Mouse (Mus musculus): ENCODE results near the gene Rtn4. TPM values are rescaled to one million over a fixed set of nuclear protein-coding genes. Genes with fewer than 3 reads are reported as not detected.

Gene Rtn4
- total and polyA plus RNA-seq, 2 experiments = 38.7 to 156 TPM

- no peaks in the 10 kb centered on the region for H3K79me2 ChIP-seq (ENCODE audit: control insufficient read depth, insufficient read depth, low read length)
- WGBS = 88% methylated on average over 3 of the region's 3 CpGs
- DNase-seq (ENCODE audit: extremely low read depth, low read depth, low spot score) = no peak
- H3K27ac ChIP-seq (replicated peaks; ENCODE audit: insufficient read depth, low read depth, low read length) = no peak overlapping the region
- no peaks in the 10 kb centered on the region for H3K4me1 ChIP-seq (ENCODE audit: control insufficient read depth, insufficient read depth, low read length)
- no peaks in the 10 kb centered on the region for H3K27me3 ChIP-seq (ENCODE audit: control insufficient read depth, insufficient read depth, low read length)
- TF ChIP-seq CTCF (IDR thresholded peaks at IDR 0.05; ENCODE audit: low read depth, low read length) (no peak), POLR2A (IDR thresholded peaks at IDR 0.05; ENCODE audit: extremely low read depth, insufficient read depth, low read length) (no peak)
- H3K9ac ChIP-seq (ENCODE audit: low read depth, low read length) = no peak overlapping the region
- H3K4me3 ChIP-seq (ENCODE audit: insufficient read depth, low read depth, low read length) = no peak overlapping the region
- no peaks in the 10 kb centered on the region for H3K36me3 ChIP-seq (ENCODE audit: control insufficient read depth, insufficient read depth, low read length)
Measured at GRCm38 (mm10) chr11:29680771-29681170, 12.0 kb upstream of the Rtn4 start.

- no peaks in the 10 kb centered on the region for H3K27me3 ChIP-seq (ENCODE audit: control insufficient read depth, insufficient read depth, low read length)
- DNase-seq (ENCODE audit: extremely low read depth, low read depth, low spot score) = no peak
- H3K4me1 ChIP-seq (ENCODE audit: control insufficient read depth, insufficient read depth, low read length) = no peaks in the 10 kb centered on the region
- no peak overlapping the region for H3K9ac ChIP-seq (ENCODE audit: low read depth, low read length)
- no peak overlapping the region for H3K4me3 ChIP-seq (ENCODE audit: insufficient read depth, low read depth, low read length)
- H3K27ac ChIP-seq (replicated peaks; ENCODE audit: insufficient read depth, low read depth, low read length) = no peak overlapping the region
- H3K36me3 ChIP-seq (ENCODE audit: control insufficient read depth, insufficient read depth, low read length) = no peaks in the 10 kb centered on the region
- WGBS = 87% methylated on average over 2 of the region's 2 CpGs
- no peaks in the 10 kb centered on the region for H3K79me2 ChIP-seq (ENCODE audit: control insufficient read depth, insufficient read depth, low read length)
- TF ChIP-seq POLR2A (IDR thresholded peaks at IDR 0.05; ENCODE audit: extremely low read depth, insufficient read depth, low read length) = no peak
Measured at GRCm38 (mm10) chr11:29684272-29684671, 8.5 kb upstream of the Rtn4 start.

- TF ChIP-seq POLR2A (IDR thresholded peaks at IDR 0.05; ENCODE audit: extremely low read depth, insufficient read depth, low read length) (no peak), CTCF (IDR thresholded peaks at IDR 0.05; ENCODE audit: low read depth, low read length) (no peak)
- WGBS = 89% methylated on average over 2 of the region's 2 CpGs
- no peak overlapping the region for H3K27ac ChIP-seq (replicated peaks; ENCODE audit: insufficient read depth, low read depth, low read length)
- no peaks in the 10 kb centered on the region for H3K36me3 ChIP-seq (ENCODE audit: control insufficient read depth, insufficient read depth, low read length)
- DNase-seq (ENCODE audit: extremely low read depth, low read depth, low spot score) = no peak
- H3K4me1 ChIP-seq (ENCODE audit: control insufficient read depth, insufficient read depth, low read length) = no peaks in the 10 kb centered on the region
- H3K27me3 ChIP-seq (ENCODE audit: control insufficient read depth, insufficient read depth, low read length) = no peaks in the 10 kb centered on the region
- no peaks in the 10 kb centered on the region for H3K79me2 ChIP-seq (ENCODE audit: control insufficient read depth, insufficient read depth, low read length)
- no peak overlapping the region for H3K4me3 ChIP-seq (ENCODE audit: insufficient read depth, low read depth, low read length)
- no peak overlapping the region for H3K9ac ChIP-seq (ENCODE audit: low read depth, low read length)
Measured at GRCm38 (mm10) chr11:29686176-29686575, 6.6 kb upstream of the Rtn4 start.

GRCm38 (mm10) chr11:29691556-29691955, 1.2 kb upstream of the Rtn4 start:
- Histone ChIP-seq H3K27ac (replicated peaks; ENCODE audit: insufficient read depth, low read depth, low read length) (no peak overlapping the region), H3K4me3 (ENCODE audit: insufficient read depth, low read depth, low read length) (no peak overlapping the region), H3K27me3 (ENCODE audit: control insufficient read depth, insufficient read depth, low read length) (no peaks in the 10 kb centered on the region), H3K4me1 (ENCODE audit: control insufficient read depth, insufficient read depth, low read length) (no peaks in the 10 kb centered on the region), H3K9ac (ENCODE audit: low read depth, low read length) (no peak overlapping the region), H3K36me3 (ENCODE audit: control insufficient read depth, insufficient read depth, low read length) (no peaks in the 10 kb centered on the region), H3K79me2 (ENCODE audit: control insufficient read depth, insufficient read depth, low read length) (no peaks in the 10 kb centered on the region)
- no peak for DNase-seq (ENCODE audit: extremely low read depth, low read depth, low spot score)
- 76% methylated on average over 1 of the region's 1 CpGs for WGBS
- TF ChIP-seq CTCF (IDR thresholded peaks at IDR 0.05; ENCODE audit: low read depth, low read length) = no peak
- no peak for TF ChIP-seq POLR2A (IDR thresholded peaks at IDR 0.05; ENCODE audit: extremely low read depth, insufficient read depth, low read length)

- H3K4me1 ChIP-seq (ENCODE audit: control insufficient read depth, insufficient read depth, low read length) = no peaks in the 10 kb centered on the region
- no peak overlapping the region for H3K27ac ChIP-seq (replicated peaks; ENCODE audit: insufficient read depth, low read depth, low read length)
- TF ChIP-seq CTCF (IDR thresholded peaks at IDR 0.05; ENCODE audit: low read depth, low read length) = no peak; the same call in 1 of the 2 replicates
- TF ChIP-seq POLR2A (IDR thresholded peaks at IDR 0.05; ENCODE audit: extremely low read depth, insufficient read depth, low read length) = no peak
- no peaks in the 10 kb centered on the region for H3K36me3 ChIP-seq (ENCODE audit: control insufficient read depth, insufficient read depth, low read length)
- no peaks in the 10 kb centered on the region for H3K27me3 ChIP-seq (ENCODE audit: control insufficient read depth, insufficient read depth, low read length)
- H3K79me2 ChIP-seq (ENCODE audit: control insufficient read depth, insufficient read depth, low read length) = no peaks in the 10 kb centered on the region
- DNase-seq (ENCODE audit: extremely low read depth, low read depth, low spot score) = no peak
- H3K9ac ChIP-seq (ENCODE audit: low read depth, low read length) = no peak overlapping the region
- no peak overlapping the region for H3K4me3 ChIP-seq (ENCODE audit: insufficient read depth, low read depth, low read length)
- 30% methylated on average over 12 of the region's 12 CpGs for WGBS
Measured at GRCm38 (mm10) chr11:29692111-29692682, 550 bp upstream of the Rtn4 start.

GRCm38 (mm10) chr11:29693576-29694410, 1.0 kb downstream of the Rtn4 start:
- Histone ChIP-seq H3K79me2 (ENCODE audit: control insufficient read depth, insufficient read depth, low read length) (no peaks in the 10 kb centered on the region), H3K4me1 (ENCODE audit: control insufficient read depth, insufficient read depth, low read length) (no peaks in the 10 kb centered on the region), H3K36me3 (ENCODE audit: control insufficient read depth, insufficient read depth, low read length) (no peaks in the 10 kb centered on the region), H3K27ac (replicated peaks; ENCODE audit: insufficient read depth, low read depth, low read length) (0 out of 2 replicates have a peak overlapping the region, but pooled peaks have one; percentile 15), H3K27me3 (ENCODE audit: control insufficient read depth, insufficient read depth, low read length) (no peaks in the 10 kb centered on the region), H3K4me3 (ENCODE audit: insufficient read depth, low read depth, low read length) (peak overlapping the region; percentile 77), H3K9ac (ENCODE audit: low read depth, low read length) (peak overlapping the region; percentile 92)
- DNase-seq (ENCODE audit: extremely low read depth, low read depth, low spot score) = peak; percentile 15
- WGBS = under 1% methylated on average over 52 of the region's 53 CpGs
- TF ChIP-seq CTCF (IDR thresholded peaks at IDR 0.05; ENCODE audit: low read depth, low read length) (peak; percentile 58), POLR2A (IDR thresholded peaks at IDR 0.05; ENCODE audit: extremely low read depth, insufficient read depth, low read length) (no peak)
